Mouse (Mus musculus): Measurements from ENCODE around the gene Tssk1. TPM values are rescaled to one million over a fixed set of nuclear protein-coding genes. Genes with fewer than 3 reads are reported as not detected.

The Tssk1 gene
- total and polyA plus RNA-seq, 3 experiments, result 0.16 TPM; not detected in 2

- H3K4me2 ChIP-seq (ENCODE audit: insufficient read depth, low read depth, poor library complexity, severe bottlenecking), result no peak overlapping the region
- peaks cover 15% of the 10 kb centered on the region for H3K79me2 ChIP-seq (replicated peaks; ENCODE audit: control insufficient read depth, extremely low read depth, insufficient read depth, poor library complexity, severe bottlenecking)
- dilution Hi-C loops (cut with MboI; ENCODE audit: extremely low pct_ligation_motif_present, extremely low pct_unique_long_range_greater_than_20kb, low sequenced_read_pairs) (no loop called here), in situ Hi-C loops (cut with MboI; ENCODE audit: low pct_ligation_motif_present, low pct_unique_long_range_greater_than_20kb, low sequenced_read_pairs) (no loop called here)
- no peak overlapping the region for H3K4me3 ChIP-seq (replicated peaks in 1 of 3; ENCODE audit: low read depth in 2 of 3, low read length in 2 of 3, poor library complexity in 1 of 3)
- peaks cover 0 to 13% of the 10 kb centered on the region in 2 experiments; a peak in 2 of 4 replicates for H3K4me1 ChIP-seq (ENCODE audit: control insufficient read depth in 1 of 2, insufficient read depth in 2 of 2)
- peaks cover 29 to 81% of the 10 kb centered on the region in 2 experiments for H3K36me3 ChIP-seq (replicated peaks in 1 of 2; ENCODE audit: control insufficient read depth in 1 of 2, insufficient read depth in 1 of 2, low read length in 1 of 2)
- TF ChIP-seq CTCF (conservative IDR thresholded peaks at IDR 0.05 in 1 of 2, IDR thresholded peaks at IDR 0.05 in 1 of 2; ENCODE audit: low read depth in 2 of 2, low read length in 2 of 2) (no peak), MEF2A (IDR thresholded peaks at IDR 0.05; ENCODE audit: borderline replicate concordance, low read depth, low read length) (no peak)
- DNase-seq (ENCODE audit: extremely low read depth), result no peak
- H3K27me3 ChIP-seq (replicated peaks), result no peaks in the 10 kb centered on the region
- no peak overlapping the region for H3K27ac ChIP-seq (ENCODE audit: insufficient read depth, low read depth)
- H3K9ac ChIP-seq (ENCODE audit: insufficient read depth, low read depth), result no peak overlapping the region
- H3K9me3 ChIP-seq (replicated peaks; ENCODE audit: low read length), result no peaks in the 10 kb centered on the region
Observed at GRCm38 (mm10) chr16:17871248-17871647, 22.8 kb upstream of the Tssk1 start.

DNA sequence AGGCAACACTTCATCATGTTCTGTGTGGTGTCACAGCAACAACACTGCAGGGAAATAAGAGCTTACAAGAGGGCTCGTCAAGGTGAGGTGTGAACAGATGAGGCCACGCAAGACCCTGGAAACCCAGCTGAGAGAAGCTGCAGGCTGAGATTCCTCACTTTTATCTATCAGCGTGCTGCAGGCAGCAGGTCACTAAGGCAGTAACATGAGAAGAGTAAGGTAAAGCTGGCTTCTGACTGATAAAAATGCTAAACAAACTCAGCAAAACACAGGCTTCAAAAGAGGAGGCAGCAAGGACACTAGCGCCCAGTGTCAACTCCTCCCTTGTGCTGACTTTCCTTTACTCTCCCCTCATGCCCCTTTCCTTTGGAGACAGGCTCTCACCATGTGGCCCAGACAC is 21.0 kb upstream of the Tssk1 start:
- Histone ChIP-seq H3K4me1 (ENCODE audit: control insufficient read depth in 1 of 2, insufficient read depth in 2 of 2) (peaks cover 0 to 13% of the 10 kb centered on the region in 2 experiments; a peak in 2 of 4 replicates), H3K4me3 (replicated peaks in 1 of 3; ENCODE audit: low read depth in 2 of 3, low read length in 2 of 3, poor library complexity in 1 of 3) (no peak overlapping the region), H3K9ac (ENCODE audit: insufficient read depth, low read depth) (no peak overlapping the region), H3K79me2 (replicated peaks; ENCODE audit: control insufficient read depth, extremely low read depth, insufficient read depth, poor library complexity, severe bottlenecking) (peaks cover 18% of the 10 kb centered on the region), H3K9me3 (replicated peaks; ENCODE audit: low read length) (no peaks in the 10 kb centered on the region), H3K36me3 (replicated peaks in 1 of 2; ENCODE audit: control insufficient read depth in 1 of 2, insufficient read depth in 1 of 2, low read length in 1 of 2) (peaks cover 26 to 79% of the 10 kb centered on the region in 2 experiments), H3K27ac (ENCODE audit: insufficient read depth, low read depth) (no peak overlapping the region), H3K4me2 (ENCODE audit: insufficient read depth, low read depth, poor library complexity, severe bottlenecking) (no peak overlapping the region), H3K27me3 (replicated peaks) (no peaks in the 10 kb centered on the region)
- TF ChIP-seq IRF4 (IDR thresholded peaks at IDR 0.05; ENCODE audit: low read depth, low read length) (no peak), CTCF (conservative IDR thresholded peaks at IDR 0.05 in 1 of 2, IDR thresholded peaks at IDR 0.05 in 1 of 2; ENCODE audit: low read depth in 2 of 2, low read length in 2 of 2) (no peak), UBTF (IDR thresholded peaks at IDR 0.05; ENCODE audit: low read depth, low read length) (no peak), ZKSCAN1 (IDR thresholded peaks at IDR 0.05; ENCODE audit: borderline replicate concordance, low read depth, low read length) (no peak), CHD1 (IDR thresholded peaks at IDR 0.05; ENCODE audit: low read depth, low read length) (no peak), GABPA (IDR thresholded peaks at IDR 0.05; ENCODE audit: insufficient replicate concordance, low read depth, low read length) (no peak), SIN3A (IDR thresholded peaks at IDR 0.05; ENCODE audit: low read length) (no peak), TBP (conservative IDR thresholded peaks at IDR 0.05; ENCODE audit: low read depth, low read length) (no peak), MAFK (IDR thresholded peaks at IDR 0.05; ENCODE audit: insufficient replicate concordance, low read length) (no peak), RCOR1 (conservative IDR thresholded peaks at IDR 0.05; ENCODE audit: low read depth, low read length) (no peak), USF1 (IDR thresholded peaks at IDR 0.05; ENCODE audit: low read depth, low read length) (no peak), SMC3 (IDR thresholded peaks at IDR 0.05; ENCODE audit: low read depth, low read length) (no peak), MAZ (IDR thresholded peaks at IDR 0.05; ENCODE audit: low read depth, low read length) (no peak), MYC (IDR thresholded peaks at IDR 0.05; ENCODE audit: low read depth, low read length) (no peak), POLR2A (IDR thresholded peaks at IDR 0.05; ENCODE audit: low read depth, low read length) (no peak)
- DNase-seq (ENCODE audit: extremely low read depth), result no peak
- in situ Hi-C loops (cut with MboI; ENCODE audit: low pct_ligation_motif_present, low pct_unique_long_range_greater_than_20kb, low sequenced_read_pairs), result no loop called here
- dilution Hi-C loops (cut with MboI; ENCODE audit: extremely low pct_ligation_motif_present, extremely low pct_unique_long_range_greater_than_20kb, low sequenced_read_pairs), result no loop called here

All from CH12.LX (cell line).